Mouse (Mus musculus) central nervous system, embryonic 18 days (tissue): ENCODE results near the gene Ccne1. TPM values are rescaled to one million over a fixed set of nuclear protein-coding genes. Genes with fewer than 3 reads are reported as not detected.

Experiments used
- polyA plus RNA-seq: library from polyadenylated mRNA; depleted of rRNA; stranded (reverse); fragments of >200 nt; gene quantifications from 2 replicates; pipeline ENCODE4 v1.2.3, GENCODE M21; 2012; rRNA removed

The Ccne1 gene
- 10.2 and 12.0 TPM in 2 replicates for polyA plus RNA-seq

DNA sequence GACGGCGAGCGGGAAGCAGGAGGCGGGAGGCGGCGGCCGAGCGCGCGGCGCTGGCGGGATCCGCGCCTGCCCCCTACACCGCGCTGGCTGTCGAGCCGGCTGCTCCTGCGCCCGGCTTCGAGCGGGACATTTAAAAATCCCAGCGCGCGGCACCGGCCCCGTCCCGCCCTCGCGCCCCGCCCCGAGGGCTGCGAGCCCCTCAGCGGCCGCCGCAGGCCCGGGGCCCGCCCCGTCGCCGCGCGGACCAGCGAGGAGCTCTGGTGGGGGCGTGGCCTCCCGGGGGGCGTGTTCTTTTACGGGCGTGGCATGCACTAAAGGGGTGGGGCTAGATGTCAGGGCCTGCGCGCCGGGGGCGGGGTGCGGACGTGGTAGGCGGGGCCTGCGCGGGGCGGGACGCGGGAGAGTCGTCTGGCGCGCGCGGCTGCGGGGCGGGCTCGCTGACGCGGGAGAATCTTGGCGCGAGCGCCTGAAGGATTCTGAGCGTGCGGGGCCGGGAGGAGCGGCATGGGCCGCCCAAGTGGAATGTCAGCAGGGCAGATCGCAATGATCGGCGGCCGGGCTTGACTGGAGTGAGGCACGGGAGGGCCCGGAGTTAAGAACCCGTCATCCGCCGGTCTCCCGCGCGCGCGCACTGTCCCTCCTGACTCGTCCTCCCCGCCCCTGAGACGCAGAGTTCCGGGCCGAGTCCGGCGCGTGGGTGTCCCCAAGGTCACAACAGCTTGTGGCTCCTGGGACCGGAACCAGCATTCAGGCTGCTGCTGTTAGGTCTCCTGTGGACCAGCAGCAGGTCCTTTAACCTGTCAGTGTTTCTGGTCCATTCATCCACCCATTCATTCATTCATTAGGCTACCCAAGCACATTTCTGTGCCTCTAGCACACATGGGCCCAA is at the start of gene Ccne1:
Ccne1 (minus strand) TSS at position 164 of the 889 bp plus-strand sequence.

Other genes starting within 250 kb of the Ccne1 start
- 26.9 and 29.4 TPM in 2 replicates for gene Uri1, start 84.0 kb downstream of the Ccne1 start, polyA plus RNA-seq
- 20.1 and 22.2 TPM in 2 replicates for gene 1600014C10Rik, start 75.7 kb upstream of the Ccne1 start, polyA plus RNA-seq
- 0.47 and 0.75 TPM in 2 replicates for gene Plekhf1, start 120.5 kb upstream of the Ccne1 start, polyA plus RNA-seq
- 62.7 and 64.8 TPM in 2 replicates for gene Pop4, start 163.9 kb upstream of the Ccne1 start, polyA plus RNA-seq